Mouse (Mus musculus) heart, embryonic 11.5 days (tissue): ENCODE data around the gene Smad1. TPM values are rescaled to one million over a fixed set of nuclear protein-coding genes. Genes with fewer than 3 reads are reported as not detected.

Experiments
- ATAC-seq: fragments of 200-750 bp; cut with Nextera tagmentation; replicated peaks from 2 replicates; pipeline ENCODE4 v1.8.0; 2017; ENCODE audit warnings: moderate library complexity; ENCODE audit not compliant: insufficient number of reproducible peaks, low FRiP score, low TSS enrichment
- H3K27ac ChIP-seq: fragments of 300-500 bp; sonication (generic); 2 replicates; pipeline ENCODE4 v1.5.1; 2014; ENCODE audit warnings: mild to moderate bottlenecking, low read depth, low read length
- H3K27me3 ChIP-seq: fragments of 300-500 bp; sonication (generic); 2 replicates; pipeline ENCODE4 v1.6.1; 2014; ENCODE audit warnings: mild to moderate bottlenecking, low read length, mixed read lengths; ENCODE audit not compliant: control insufficient read depth, insufficient read depth
- H3K36me3 ChIP-seq: fragments of 300-500 bp; sonication (generic); 2 replicates; pipeline ENCODE4 v1.6.1; 2014; ENCODE audit warnings: mild to moderate bottlenecking, low read length, moderate library complexity, mixed read lengths; ENCODE audit not compliant: control insufficient read depth, insufficient read depth
- H3K4me1 ChIP-seq: fragments of 300-500 bp; sonication (generic); 2 replicates; pipeline ENCODE4 v1.6.1; 2014; ENCODE audit warnings: low read length; ENCODE audit not compliant: control insufficient read depth, insufficient read depth
- H3K4me2 ChIP-seq: fragments of 300-500 bp; sonication (generic); 2 replicates; pipeline ENCODE4 v1.6.1; 2014; ENCODE audit warnings: mild to moderate bottlenecking, moderate library complexity
- H3K4me3 ChIP-seq: fragments of 300-500 bp; sonication (generic); 2 replicates; pipeline ENCODE4 v1.5.1; 2014; ENCODE audit warnings: low read depth, low read length
- H3K9ac ChIP-seq: fragments of 300-500 bp; sonication (generic); 2 replicates; pipeline ENCODE4 v1.6.1; 2014; ENCODE audit warnings: mild to moderate bottlenecking, low read depth, low read length, moderate library complexity
- H3K9me3 ChIP-seq: fragments of 300-500 bp; sonication (generic); replicated peaks from 2 replicates; pipeline ENCODE4 v1.6.1; 2016; ENCODE audit warnings: low read length; ENCODE audit not compliant: control insufficient read depth
- WGBS: fragments of 180-500 bp; shearing (Covaris S2); extraction: QIAGEN DNeasy Blood & Tissue Kit; methylation state at CpG from one replicate; pipeline ENCODE4 v1.1.7; 2014; ENCODE audit not compliant: insufficient replicate concordance; 5-methylcytosine and 5-hydroxymethylcytosine counted together
- polyA plus RNA-seq: library from polyadenylated mRNA; unstranded; fragments of >200 nt; fragmentation: Nextera tagmentation; extraction: Ambion mirVana; gene quantifications from 2 replicates; pipeline ENCODE4 v1.2.1, GENCODE M21; 2014

Smad1 gene
- polyA plus RNA-seq, 1 experiment from 2014 or later = 23.0 TPM

- ATAC-seq = no peak
- WGBS = 89% methylated on average over 12 of the region's 12 CpGs
- no peak overlapping the region for H3K4me3 ChIP-seq
- H3K27ac ChIP-seq = no peak overlapping the region
- 0 out of 2 replicates have a peak, but pooled peaks cover 7% of the 10 kb centered on the region for H3K36me3 ChIP-seq
- no peak overlapping the region for H3K4me2 ChIP-seq
- H3K9me3 ChIP-seq = no peaks in the 10 kb centered on the region
- H3K27me3 ChIP-seq = no peaks in the 10 kb centered on the region
- H3K9ac ChIP-seq = no peak overlapping the region
- peaks cover 22% of the 10 kb centered on the region for H3K4me1 ChIP-seq
Measured at GRCm38 (mm10) chr8:79370646-79371290, 28.6 kb downstream of the Smad1 start.

- Histone ChIP-seq H3K36me3 (0 out of 2 replicates have a peak, but pooled peaks cover 7% of the 10 kb centered on the region), H3K27ac (no peak overlapping the region), H3K4me3 (no peak overlapping the region), H3K27me3 (no peaks in the 10 kb centered on the region), H3K4me2 (no peak overlapping the region), H3K9ac (no peak overlapping the region), H3K9me3 (no peaks in the 10 kb centered on the region), H3K4me1 (peaks cover 12% of the 10 kb centered on the region)
- WGBS = 82% methylated on average over 6 of the region's 6 CpGs
- ATAC-seq = no peak
Measured at GRCm38 (mm10) chr8:79369163-79369562, 30.2 kb downstream of the Smad1 start.

- ATAC-seq = no peak
- Histone ChIP-seq H3K27ac (no peak overlapping the region), H3K9me3 (no peaks in the 10 kb centered on the region), H3K27me3 (no peaks in the 10 kb centered on the region), H3K4me2 (no peak overlapping the region), H3K9ac (no peak overlapping the region), H3K4me3 (no peak overlapping the region), H3K36me3 (0 out of 2 replicates have a peak, but pooled peaks cover 7% of the 10 kb centered on the region), H3K4me1 (peaks cover 12% of the 10 kb centered on the region)
- WGBS = 93% methylated on average over 4 of the region's 4 CpGs
Measured at GRCm38 (mm10) chr8:79367959-79368358, 31.4 kb downstream of the Smad1 start.

- Histone ChIP-seq H3K9ac (no peak overlapping the region), H3K4me1 (peaks cover 14% of the 10 kb centered on the region), H3K27ac (no peak overlapping the region), H3K4me3 (no peak overlapping the region), H3K9me3 (no peaks in the 10 kb centered on the region), H3K27me3 (no peaks in the 10 kb centered on the region), H3K4me2 (no peak overlapping the region), H3K36me3 (0 out of 2 replicates have a peak, but pooled peaks cover 7% of the 10 kb centered on the region)
- no peak for ATAC-seq
- 63% methylated on average over 12 of the region's 12 CpGs for WGBS
Measured at GRCm38 (mm10) chr8:79367350-79367749, 32.0 kb downstream of the Smad1 start.

GRCm38 (mm10) chr8:79366227-79366626 is 33.1 kb downstream of the Smad1 start:
- no peak for ATAC-seq
- 91% methylated on average over 9 of the region's 9 CpGs for WGBS

GRCm38 (mm10) chr8:79365707-79366106 is 33.6 kb downstream of the Smad1 start:
- 78% methylated on average over 3 of the region's 3 CpGs for WGBS
- Histone ChIP-seq H3K4me1 (peaks cover 19% of the 10 kb centered on the region), H3K4me3 (no peak overlapping the region), H3K36me3 (0 out of 2 replicates have a peak, but pooled peaks cover 7% of the 10 kb centered on the region), H3K27ac (no peak overlapping the region), H3K9ac (no peak overlapping the region), H3K4me2 (no peak overlapping the region), H3K9me3 (no peaks in the 10 kb centered on the region), H3K27me3 (no peaks in the 10 kb centered on the region)
- ATAC-seq = no peak

More at GRCm38 (mm10) chr8:79366227-79366626, 33.1 kb downstream of the Smad1 start:
- no peak overlapping the region for H3K27ac ChIP-seq
- no peak overlapping the region for H3K4me2 ChIP-seq
- H3K9me3 ChIP-seq = no peaks in the 10 kb centered on the region
- H3K4me3 ChIP-seq = no peak overlapping the region
- 0 out of 2 replicates have a peak, but pooled peaks cover 7% of the 10 kb centered on the region for H3K36me3 ChIP-seq
- no peaks in the 10 kb centered on the region for H3K27me3 ChIP-seq
- H3K4me1 ChIP-seq = peaks cover 16% of the 10 kb centered on the region
- H3K9ac ChIP-seq = no peak overlapping the region

- H3K9ac ChIP-seq = no peak overlapping the region
- H3K27me3 ChIP-seq = no peaks in the 10 kb centered on the region
- no peaks in the 10 kb centered on the region for H3K9me3 ChIP-seq
- peaks cover 19% of the 10 kb centered on the region for H3K4me1 ChIP-seq
- no peak overlapping the region for H3K27ac ChIP-seq
- 83% methylated on average over 8 of the region's 8 CpGs for WGBS
- H3K4me3 ChIP-seq = no peak overlapping the region
- H3K4me2 ChIP-seq = no peak overlapping the region
- ATAC-seq = no peak
- 0 out of 2 replicates have a peak, but pooled peaks cover 2% of the 10 kb centered on the region for H3K36me3 ChIP-seq
Measured at GRCm38 (mm10) chr8:79364806-79365205, 34.5 kb downstream of the Smad1 start.

GRCm38 (mm10) chr8:79362430-79362829 is 36.9 kb downstream of the Smad1 start:
- Histone ChIP-seq H3K27ac (no peak overlapping the region), H3K9ac (no peak overlapping the region), H3K9me3 (no peaks in the 10 kb centered on the region), H3K36me3 (no peaks in the 10 kb centered on the region), H3K4me2 (no peak overlapping the region), H3K27me3 (no peaks in the 10 kb centered on the region), H3K4me3 (no peak overlapping the region), H3K4me1 (peaks cover 19% of the 10 kb centered on the region)
- no peak for ATAC-seq
- 29% methylated on average over 2 of the region's 2 CpGs for WGBS
